Mouse (Mus musculus) limb, embryonic 10.5 days (tissue): ENCODE measurements around the gene Cnot8. TPM values are rescaled to one million over a fixed set of nuclear protein-coding genes. Genes with fewer than 3 reads are reported as not detected.
"Not testable (repeated sequence)": the region's sequence is repeated elsewhere in the genome, so short reads cannot be mapped to it uniquely, and the experiment has no call there.

Experiments
- DNase-seq: peaks from one replicate; pipeline ENCODE4 v3.0.0-alpha.2; 2017; ENCODE audit warnings: low spot score
- H3K27ac ChIP-seq: fragments of 300-500 bp; sonication (generic); 2 replicates; pipeline ENCODE4 v1.5.1; 2016; ENCODE audit warnings: mild to moderate bottlenecking
- H3K27me3 ChIP-seq: fragments of 300-500 bp; sonication (generic); 2 replicates; pipeline ENCODE4 v1.6.1; 2016; ENCODE audit warnings: low read depth, mild to moderate bottlenecking; ENCODE audit not compliant: poor library complexity, severe bottlenecking
- H3K36me3 ChIP-seq: fragments of 300-500 bp; sonication (generic); 2 replicates; pipeline ENCODE4 v1.6.1; 2016; ENCODE audit warnings: mild to moderate bottlenecking, moderate library complexity
- H3K4me1 ChIP-seq: fragments of 300-500 bp; sonication (generic); 2 replicates; pipeline ENCODE4 v1.6.1; 2016
- H3K4me3 ChIP-seq: fragments of 300-500 bp; sonication (generic); 2 replicates; pipeline ENCODE4 v1.5.1; 2016; ENCODE audit warnings: mild to moderate bottlenecking, moderate library complexity
- H3K9me3 ChIP-seq: fragments of 300-500 bp; sonication (generic); replicated peaks from 2 replicates; pipeline ENCODE4 v1.6.1; 2016; ENCODE audit warnings: mild to moderate bottlenecking
- WGBS: fragments of 180-500 bp; shearing (Covaris S2); methylation state at CpG from one replicate; pipeline ENCODE4 v1.1.7; 2016; 5-methylcytosine and 5-hydroxymethylcytosine counted together
- polyA plus RNA-seq: library from polyadenylated mRNA; unstranded; fragments of >200 nt; fragmentation: Nextera tagmentation; extraction: Ambion mirVana; gene quantifications from 2 replicates; pipeline ENCODE4 v1.2.1, GENCODE M21; 2016

Cnot8 gene
- polyA plus RNA-seq, 1 experiment from 2014 or later, result 113 TPM

GRCm38 (mm10) chr11:58096160-58096559 lies 7.8 kb upstream of the Cnot8 start:
- H3K4me1 ChIP-seq, result peaks cover 20% of the 10 kb centered on the region
- H3K27ac ChIP-seq, result no peak overlapping the region
- H3K27me3 ChIP-seq, result peaks cover 47% of the 10 kb centered on the region
- no peaks in the 10 kb centered on the region for H3K36me3 ChIP-seq
- H3K4me3 ChIP-seq, result no peak overlapping the region
- no peaks in the 10 kb centered on the region for H3K9me3 ChIP-seq
- 88% methylated on average over 5 of the region's 5 CpGs for WGBS
- DNase-seq, result no peak

- DNase-seq, result no peak
These were observed 6.9 kb upstream of the Cnot8 start for GRCm38 (mm10) chr11:58096821-58097620.

GRCm38 (mm10) chr11:58097621-58098365 lies 6.2 kb upstream of the Cnot8 start:
- H3K27ac ChIP-seq, result no peak overlapping the region
- WGBS, result 2% methylated on average over 26 of the region's 38 CpGs
- no peaks in the 10 kb centered on the region for H3K36me3 ChIP-seq
- H3K27me3 ChIP-seq, result peaks cover 47% of the 10 kb centered on the region
- H3K9me3 ChIP-seq, result no peaks in the 10 kb centered on the region
- DNase-seq, result peak; percentile 36
- H3K4me3 ChIP-seq, result peak overlapping the region; percentile 53
- peaks cover 21% of the 10 kb centered on the region for H3K4me1 ChIP-seq

More at GRCm38 (mm10) chr11:58096821-58097620, 6.9 kb upstream of the Cnot8 start:
- peaks cover 20% of the 10 kb centered on the region for H3K4me1 ChIP-seq
- H3K36me3 ChIP-seq, result no peaks in the 10 kb centered on the region
- H3K27ac ChIP-seq, result no peak overlapping the region
- H3K4me3 ChIP-seq, result peak overlapping the region; percentile 53
- no peaks in the 10 kb centered on the region for H3K9me3 ChIP-seq
- H3K27me3 ChIP-seq, result peaks cover 47% of the 10 kb centered on the region
- WGBS, result 50% methylated on average over 20 of the region's 20 CpGs

- not testable (repeated sequence) for H3K27ac ChIP-seq, H3K9me3 ChIP-seq, H3K4me3 ChIP-seq, H3K36me3 ChIP-seq, DNase-seq
- Histone ChIP-seq H3K27me3 (peaks cover 47% of the 10 kb centered on the region), H3K4me1 (peaks cover 21% of the 10 kb centered on the region)
- WGBS, result 63% methylated on average over 5 of the region's 5 CpGs
These were observed 5.6 kb upstream of the Cnot8 start for GRCm38 (mm10) chr11:58098366-58098720.

GRCm38 (mm10) chr11:58100006-58100405 lies 3.9 kb upstream of the Cnot8 start:
- WGBS, result 96% methylated on average over 2 of the region's 2 CpGs
- peaks cover 22% of the 10 kb centered on the region for H3K4me1 ChIP-seq
- no peak overlapping the region for H3K27ac ChIP-seq
- no peak for DNase-seq
- H3K27me3 ChIP-seq, result peaks cover 44% of the 10 kb centered on the region
- no peak overlapping the region for H3K4me3 ChIP-seq
- no peaks in the 10 kb centered on the region for H3K9me3 ChIP-seq
- no peaks in the 10 kb centered on the region for H3K36me3 ChIP-seq

GRCm38 (mm10) chr11:58101194-58101720 lies 2.7 kb upstream of the Cnot8 start:
- H3K9me3 ChIP-seq, result no peaks in the 10 kb centered on the region
- 85% methylated on average over 4 of the region's 4 CpGs for WGBS
- H3K27ac ChIP-seq, result no peak overlapping the region
- no peak overlapping the region for H3K4me3 ChIP-seq
- peaks cover 24% of the 10 kb centered on the region for H3K4me1 ChIP-seq
- H3K36me3 ChIP-seq, result peaks cover 2% of the 10 kb centered on the region; the same call in 1 of the 2 replicates
- no peak for DNase-seq
- H3K27me3 ChIP-seq, result peaks cover 31% of the 10 kb centered on the region

- H3K27me3 ChIP-seq, result peaks cover 22% of the 10 kb centered on the region
- H3K27ac ChIP-seq, result peak overlapping the region; percentile 96
- H3K4me3 ChIP-seq, result no peak overlapping the region
- peaks cover 2% of the 10 kb centered on the region; the same call in 1 of the 2 replicates for H3K36me3 ChIP-seq
- H3K4me1 ChIP-seq, result peaks cover 24% of the 10 kb centered on the region
- 89% methylated on average over 3 of the region's 3 CpGs for WGBS
- H3K9me3 ChIP-seq, result no peaks in the 10 kb centered on the region
- no peak for DNase-seq
These were observed 1.8 kb upstream of the Cnot8 start for GRCm38 (mm10) chr11:58102146-58102545.

- WGBS, result 91% methylated on average over 9 of the region's 9 CpGs
- no peak for DNase-seq
These were observed 1.2 kb upstream of the Cnot8 start for GRCm38 (mm10) chr11:58102581-58103343.

GRCm38 (mm10) chr11:58103344-58103653 lies 654 bp upstream of the Cnot8 start:
- Histone ChIP-seq H3K36me3 (peaks cover 6% of the 10 kb centered on the region), H3K27ac (peak overlapping the region; percentile 96), H3K9me3 (no peaks in the 10 kb centered on the region), H3K4me1 (peaks cover 19% of the 10 kb centered on the region), H3K27me3 (peaks cover 11% of the 10 kb centered on the region), H3K4me3 (peak overlapping the region; percentile 97)
- DNase-seq, result no peak
- 58% methylated on average over 13 of the region's 13 CpGs for WGBS

More at GRCm38 (mm10) chr11:58102581-58103343, 1.2 kb upstream of the Cnot8 start:
- Histone ChIP-seq H3K27ac (peak overlapping the region; percentile 96), H3K27me3 (peaks cover 16% of the 10 kb centered on the region), H3K4me3 (peak overlapping the region; percentile 97), H3K36me3 (peaks cover 2% of the 10 kb centered on the region; the same call in 1 of the 2 replicates), H3K9me3 (no peaks in the 10 kb centered on the region), H3K4me1 (peaks cover 22% of the 10 kb centered on the region)

- H3K4me1 ChIP-seq, result peaks cover 19% of the 10 kb centered on the region
- peaks cover under 1% of the 10 kb centered on the region for H3K27me3 ChIP-seq
- under 1% methylated on average over 24 of the region's 24 CpGs for WGBS
- peak overlapping the region; percentile 97 for H3K4me3 ChIP-seq
- no peak for DNase-seq
- peaks cover 13% of the 10 kb centered on the region for H3K36me3 ChIP-seq
- H3K9me3 ChIP-seq, result no peaks in the 10 kb centered on the region
- peak overlapping the region; percentile 96 for H3K27ac ChIP-seq
These were observed 418 bp downstream of the Cnot8 start for GRCm38 (mm10) chr11:58104351-58104791.

- peaks cover 40% of the 10 kb centered on the region for H3K36me3 ChIP-seq
- no peak overlapping the region for H3K27ac ChIP-seq
- peaks cover 19% of the 10 kb centered on the region for H3K4me1 ChIP-seq
- H3K9me3 ChIP-seq, result no peaks in the 10 kb centered on the region
- no peak overlapping the region for H3K4me3 ChIP-seq
- DNase-seq, result no peak
- no peaks in the 10 kb centered on the region for H3K27me3 ChIP-seq
- 67% methylated on average over 3 of the region's 3 CpGs for WGBS
These were observed 3.1 kb downstream of the Cnot8 start for GRCm38 (mm10) chr11:58107009-58107408.

- Histone ChIP-seq H3K36me3 (peaks cover 48% of the 10 kb centered on the region), H3K9me3 (no peaks in the 10 kb centered on the region), H3K27ac (no peak overlapping the region), H3K4me1 (peaks cover 12% of the 10 kb centered on the region), H3K4me3 (no peak overlapping the region), H3K27me3 (no peaks in the 10 kb centered on the region)
- no peak for DNase-seq
- 91% methylated on average over 4 of the region's 4 CpGs for WGBS
These were observed 3.8 kb downstream of the Cnot8 start for GRCm38 (mm10) chr11:58107664-58108337.
